Mouse (Mus musculus) right cerebral cortex, postnatal 36 days (tissue): ENCODE results near the gene Cryzl1.
"Not testable (repeated sequence)": the region's sequence is repeated elsewhere in the genome, so short reads cannot be mapped to it uniquely, and the experiment has no call there.

ENCODE experiments used
- DNase-seq, 2 experiments: peaks; one replicate each; pipeline ENCODE4 v3.0.0; 2022; ENCODE audit warnings: low spot score in 2 of 2, mixed read lengths in 1 of 2

Gene Cryzl1

DNA sequence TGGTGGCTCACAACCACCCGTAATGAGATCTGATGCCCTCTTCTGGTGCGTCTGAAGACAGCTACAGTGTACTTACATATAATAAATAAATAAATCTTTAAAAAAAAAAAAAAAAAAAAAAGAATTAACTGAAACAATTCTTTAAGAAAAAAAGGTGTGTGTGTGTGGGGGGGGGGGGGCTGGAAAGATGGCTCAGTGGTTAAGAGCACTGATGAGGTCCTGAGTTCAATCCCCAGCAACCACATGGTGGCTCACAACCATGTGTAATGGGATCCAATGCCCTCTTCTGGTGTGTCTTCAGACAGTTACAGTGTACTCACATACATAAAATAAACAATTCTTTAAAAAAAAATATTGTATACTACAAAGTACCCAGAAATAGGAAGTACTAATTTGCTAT is 83.4 kb downstream of the Cryzl1 start:
- DNase-seq: not testable (repeated sequence)

GRCm38 (mm10) chr16:91644901-91645300 is 83.9 kb downstream of the Cryzl1 start:
- DNase-seq: no peak

DNA sequence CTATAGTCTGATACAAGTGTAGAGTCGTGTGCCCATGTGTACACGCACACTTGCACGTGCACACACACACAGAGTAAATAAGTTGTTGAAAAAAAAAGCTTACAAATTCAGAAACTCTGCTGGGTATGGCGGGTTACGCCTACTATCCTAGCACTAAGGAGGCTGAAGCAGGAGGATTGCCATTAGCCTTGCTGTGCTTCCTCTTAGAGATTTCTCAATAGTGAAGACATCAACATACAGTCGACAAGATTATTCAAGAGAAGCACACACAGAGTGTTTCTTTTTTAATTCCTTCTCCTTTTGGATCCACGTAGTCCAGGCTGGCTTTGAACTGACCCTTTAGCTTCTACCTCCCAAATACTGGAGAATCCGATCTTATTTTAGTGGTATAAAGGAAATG is 88.6 kb downstream of the Cryzl1 start:
- DNase-seq: no peak

DNA sequence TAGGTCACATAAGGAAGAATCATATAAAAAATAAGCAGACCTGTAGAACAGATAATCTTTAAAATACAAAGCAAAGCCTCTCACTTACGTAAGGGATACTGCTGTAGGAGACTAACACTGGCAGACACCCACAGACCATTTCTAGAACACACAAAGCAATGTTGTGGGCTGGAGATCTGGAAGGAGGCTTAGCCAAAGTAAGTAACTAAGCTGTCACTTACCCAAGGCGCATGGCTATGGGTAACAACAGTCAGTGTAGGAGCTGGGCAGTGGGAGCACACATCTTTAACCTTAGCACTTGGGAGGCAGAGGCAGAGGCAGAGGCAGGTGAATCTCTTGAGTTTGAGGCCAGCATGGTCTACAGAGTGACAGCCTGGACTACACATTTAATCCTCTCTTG is 89.1 kb downstream of the Cryzl1 start:
- DNase-seq: peak in 1 of 2 experiments; percentile 66
